Mouse (Mus musculus): Measurements from ENCODE around the gene Pafah2. TPM values are rescaled to one million over a fixed set of nuclear protein-coding genes. Genes with fewer than 3 reads are reported as not detected.
A peak's percentile ranks its signal among the peaks of the same experiment; 100 is the strongest.

Pafah2 gene
- polyA plus RNA-seq, 1 experiment from 2014 or later: 16.8 TPM

DNA sequence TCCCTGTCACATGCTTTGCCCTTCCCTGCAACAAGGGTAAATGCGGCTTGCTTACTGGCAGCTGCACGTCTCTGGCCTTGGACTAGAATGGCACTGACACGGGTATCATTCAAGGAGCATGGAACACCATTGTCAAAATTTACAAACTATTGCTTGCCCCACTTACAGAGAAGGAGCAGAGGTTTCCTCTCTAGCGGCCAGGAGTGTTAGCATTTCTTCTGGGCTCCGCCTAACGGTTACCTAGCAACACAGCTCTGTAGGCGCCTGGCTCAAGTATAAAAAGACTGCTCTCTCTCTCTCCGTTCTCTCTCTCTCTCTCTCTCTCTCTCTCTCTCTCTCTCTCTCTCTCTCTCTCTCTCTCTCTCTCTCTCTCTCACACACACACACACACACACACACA lies 3.5 kb upstream of the Pafah2 start:
- Histone ChIP-seq H3K4me2 (replicated peaks; ENCODE audit: low read depth) (no peak overlapping the region), H3K27ac (replicated peaks) (no peak overlapping the region), H3K4me3 (ENCODE audit: low read depth, low read length) (no peak overlapping the region), H3K9me3 (ENCODE audit: control insufficient read depth, low read length) (no peaks in the 10 kb centered on the region), H3K36me3 (ENCODE audit: control insufficient read depth, insufficient read depth, low read length) (no peaks in the 10 kb centered on the region), H3K27me3 (ENCODE audit: control insufficient read depth, insufficient read depth, low read length) (no peaks in the 10 kb centered on the region), H3K9ac (ENCODE audit: low read length) (no peak overlapping the region), H3K4me1 (replicated peaks; ENCODE audit: control insufficient read depth, insufficient read depth) (no peaks in the 10 kb centered on the region)
- ATAC-seq (ENCODE audit: low FRiP score, low TSS enrichment) (no peak), DNase-seq (ENCODE audit: low spot score) (no peak)
- TF ChIP-seq EP300 (optimal IDR thresholded peaks at IDR 0.05) (no peak), CTCF (IDR thresholded peaks at IDR 0.05; ENCODE audit: low read depth) (no peak)
- WGBS: 9% methylated on average over 8 of the region's 8 CpGs

DNA sequence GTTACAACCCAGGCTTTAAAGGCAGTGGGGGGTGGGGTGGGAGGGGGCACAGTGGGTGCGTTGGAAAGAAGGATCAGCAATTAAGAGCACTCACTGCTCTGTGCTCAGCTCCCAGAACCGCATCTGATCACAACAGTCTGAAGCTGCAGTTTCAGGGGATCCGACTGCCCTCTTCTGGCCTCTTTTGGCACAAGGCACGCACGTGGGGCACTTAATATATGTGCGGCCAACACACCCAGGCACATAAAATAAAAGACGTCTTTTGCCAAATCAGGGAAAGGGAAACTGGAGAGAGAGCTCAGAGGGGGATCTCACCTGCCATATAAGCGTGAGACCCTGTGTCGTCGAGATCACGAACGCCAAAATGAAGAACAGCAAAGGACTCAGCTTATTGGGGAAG lies 3.1 kb upstream of the Pafah2 start:
- H3K27ac ChIP-seq (replicated peaks): no peak overlapping the region
- 20% methylated on average over 12 of the region's 12 CpGs for WGBS
- no peak overlapping the region for H3K4me2 ChIP-seq (replicated peaks; ENCODE audit: low read depth)
- no peaks in the 10 kb centered on the region for H3K27me3 ChIP-seq (ENCODE audit: control insufficient read depth, insufficient read depth, low read length)
- H3K9ac ChIP-seq (ENCODE audit: low read length): no peak overlapping the region
- peak; percentile 46 for DNase-seq (ENCODE audit: low spot score)
- no peak for ATAC-seq (ENCODE audit: low FRiP score, low TSS enrichment)
- H3K9me3 ChIP-seq (ENCODE audit: control insufficient read depth, low read length): no peaks in the 10 kb centered on the region
- no peaks in the 10 kb centered on the region for H3K4me1 ChIP-seq (replicated peaks; ENCODE audit: control insufficient read depth, insufficient read depth)
- no peak overlapping the region for H3K4me3 ChIP-seq (ENCODE audit: low read depth, low read length)
- no peaks in the 10 kb centered on the region for H3K36me3 ChIP-seq (ENCODE audit: control insufficient read depth, insufficient read depth, low read length)
- TF ChIP-seq CTCF (IDR thresholded peaks at IDR 0.05; ENCODE audit: low read depth) (peak; percentile 60), EP300 (optimal IDR thresholded peaks at IDR 0.05) (no peak)

DNA sequence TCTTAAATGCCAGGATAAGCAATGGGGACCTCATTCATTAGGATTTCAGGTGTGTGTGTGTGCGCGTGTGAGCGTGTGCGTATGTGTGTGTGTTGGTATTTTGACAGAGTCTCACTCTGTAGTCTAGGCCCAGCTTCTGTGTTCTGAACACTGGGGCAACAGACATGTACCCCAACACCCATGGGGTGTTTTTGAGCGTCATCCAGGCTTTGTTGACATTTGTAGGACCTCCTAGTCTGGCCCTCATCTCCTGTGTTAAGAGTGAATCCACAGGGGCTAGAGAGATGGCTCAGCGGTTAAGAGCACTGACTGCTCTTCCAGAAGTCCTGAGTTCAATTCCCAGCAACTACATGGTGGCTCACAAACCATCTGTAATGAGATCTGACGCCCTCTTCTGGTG lies 978 bp upstream of the Pafah2 start:
- H3K9ac ChIP-seq (ENCODE audit: low read length): no peak overlapping the region
- TF ChIP-seq EP300 (optimal IDR thresholded peaks at IDR 0.05) (no peak), CTCF (IDR thresholded peaks at IDR 0.05; ENCODE audit: low read depth) (no peak)
- H3K4me2 ChIP-seq (replicated peaks; ENCODE audit: low read depth): no peak overlapping the region
- H3K36me3 ChIP-seq (ENCODE audit: control insufficient read depth, insufficient read depth, low read length): no peaks in the 10 kb centered on the region
- DNase-seq (ENCODE audit: low spot score) (no peak), ATAC-seq (ENCODE audit: low FRiP score, low TSS enrichment) (no peak)
- H3K27ac ChIP-seq (replicated peaks): no peak overlapping the region
- H3K4me1 ChIP-seq (replicated peaks; ENCODE audit: control insufficient read depth, insufficient read depth): no peaks in the 10 kb centered on the region
- H3K4me3 ChIP-seq (ENCODE audit: low read depth, low read length): no peak overlapping the region
- no peaks in the 10 kb centered on the region for H3K27me3 ChIP-seq (ENCODE audit: control insufficient read depth, insufficient read depth, low read length)
- H3K9me3 ChIP-seq (ENCODE audit: control insufficient read depth, low read length): no peaks in the 10 kb centered on the region
- WGBS: 89% methylated on average over 7 of the region's 7 CpGs

DNA sequence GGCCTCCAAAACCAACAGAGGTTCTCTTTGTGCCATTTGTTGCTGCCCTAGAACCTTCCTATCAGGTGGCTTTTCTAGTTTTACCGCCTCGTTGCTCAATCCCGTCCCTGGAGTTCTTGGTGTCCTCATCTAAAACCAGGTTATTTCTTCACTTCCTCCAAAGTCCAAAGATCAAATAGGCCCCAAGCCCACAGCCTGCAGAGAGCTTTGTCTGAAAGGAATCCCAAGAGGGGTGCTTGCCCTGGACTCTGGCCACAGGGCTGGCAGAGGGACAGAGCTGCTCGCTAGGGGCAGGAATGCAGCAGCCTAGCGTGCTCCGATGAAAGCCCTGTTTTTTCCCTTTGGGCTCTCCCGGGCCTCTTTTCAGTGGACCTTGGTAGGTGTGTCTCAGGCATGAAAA lies 1.0 kb downstream of the Pafah2 start:
- 6% methylated on average over 7 of the region's 7 CpGs for WGBS
- peak overlapping the region; percentile 88 for H3K27ac ChIP-seq (replicated peaks)

GRCm38 (mm10) chr4:134397732-134398131 lies 1.6 kb downstream of the Pafah2 start:
- no peak overlapping the region for H3K4me2 ChIP-seq (replicated peaks; ENCODE audit: low read depth)
- no peaks in the 10 kb centered on the region for H3K9me3 ChIP-seq (ENCODE audit: control insufficient read depth, low read length)
- no peak overlapping the region for H3K4me3 ChIP-seq (ENCODE audit: low read depth, low read length)
- H3K27me3 ChIP-seq (ENCODE audit: control insufficient read depth, insufficient read depth, low read length): no peaks in the 10 kb centered on the region
- H3K36me3 ChIP-seq (ENCODE audit: control insufficient read depth, insufficient read depth, low read length): no peaks in the 10 kb centered on the region
- 76% methylated on average over 9 of the region's 9 CpGs for WGBS
- peaks cover 3% of the 10 kb centered on the region; the same call in 1 of the 2 replicates for H3K4me1 ChIP-seq (replicated peaks; ENCODE audit: control insufficient read depth, insufficient read depth)
- ATAC-seq (ENCODE audit: low FRiP score, low TSS enrichment): no peak
- H3K27ac ChIP-seq (replicated peaks): no peak overlapping the region; the same call in 1 of the 2 replicates
- H3K9ac ChIP-seq (ENCODE audit: low read length): no peak overlapping the region
- no peak for TF ChIP-seq EP300 (optimal IDR thresholded peaks at IDR 0.05)
- no peak for TF ChIP-seq CTCF (IDR thresholded peaks at IDR 0.05; ENCODE audit: low read depth)
- no peak for DNase-seq (ENCODE audit: low spot score)

More for the DNA sequence above, 1.0 kb downstream of the Pafah2 start:
- no peaks in the 10 kb centered on the region for H3K27me3 ChIP-seq (ENCODE audit: control insufficient read depth, insufficient read depth, low read length)
- peak; percentile 48 for TF ChIP-seq CTCF (IDR thresholded peaks at IDR 0.05; ENCODE audit: low read depth)
- TF ChIP-seq EP300 (optimal IDR thresholded peaks at IDR 0.05): peak; percentile 34
- no peaks in the 10 kb centered on the region; the same call in 1 of the 2 replicates for H3K4me1 ChIP-seq (replicated peaks; ENCODE audit: control insufficient read depth, insufficient read depth)
- peak overlapping the region; percentile 10; the same call in 1 of the 2 replicates for H3K4me3 ChIP-seq (ENCODE audit: low read depth, low read length)
- H3K9ac ChIP-seq (ENCODE audit: low read length): peak overlapping the region; percentile 50; the same call in 1 of the 2 replicates
- ATAC-seq (ENCODE audit: low FRiP score, low TSS enrichment): peak; percentile 54
- DNase-seq (ENCODE audit: low spot score): peak; percentile 78
- H3K9me3 ChIP-seq (ENCODE audit: control insufficient read depth, low read length): no peaks in the 10 kb centered on the region
- no peaks in the 10 kb centered on the region for H3K36me3 ChIP-seq (ENCODE audit: control insufficient read depth, insufficient read depth, low read length)
- peak overlapping the region; percentile 85 for H3K4me2 ChIP-seq (replicated peaks; ENCODE audit: low read depth)

DNA sequence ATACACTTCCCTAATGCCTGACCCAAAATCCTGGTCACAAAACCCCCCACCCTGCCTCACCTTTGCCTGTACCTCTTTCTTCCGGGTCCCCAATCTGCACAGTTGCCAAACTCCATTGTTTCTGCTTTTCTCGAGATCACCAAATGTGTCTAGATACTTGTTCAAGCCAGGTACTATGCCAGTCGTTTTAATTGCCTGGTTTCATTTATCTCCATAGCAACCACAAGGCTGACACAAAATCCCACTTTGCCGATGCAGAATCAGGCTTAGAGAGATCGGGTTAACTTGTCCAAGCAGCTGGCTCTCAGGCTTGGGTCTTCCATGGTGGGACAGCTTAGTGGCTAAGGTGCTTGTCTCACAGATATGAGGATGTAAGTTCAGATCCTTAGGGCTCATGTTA lies 4.1 kb downstream of the Pafah2 start:
- Histone ChIP-seq H3K9me3 (ENCODE audit: control insufficient read depth, low read length) (no peaks in the 10 kb centered on the region), H3K4me1 (replicated peaks; ENCODE audit: control insufficient read depth, insufficient read depth) (peaks cover 3% of the 10 kb centered on the region; the same call in 1 of the 2 replicates), H3K9ac (ENCODE audit: low read length) (no peak overlapping the region), H3K27me3 (ENCODE audit: control insufficient read depth, insufficient read depth, low read length) (no peaks in the 10 kb centered on the region), H3K4me3 (ENCODE audit: low read depth, low read length) (no peak overlapping the region), H3K36me3 (ENCODE audit: control insufficient read depth, insufficient read depth, low read length) (no peaks in the 10 kb centered on the region; the same call in 1 of the 2 replicates), H3K4me2 (replicated peaks; ENCODE audit: low read depth) (no peak overlapping the region), H3K27ac (replicated peaks) (no peak overlapping the region)
- ATAC-seq (ENCODE audit: low FRiP score, low TSS enrichment) (no peak), DNase-seq (ENCODE audit: low spot score) (no peak)
- 35% methylated on average over 5 of the region's 5 CpGs for WGBS
- TF ChIP-seq CTCF (IDR thresholded peaks at IDR 0.05; ENCODE audit: low read depth): no peak
- TF ChIP-seq EP300 (optimal IDR thresholded peaks at IDR 0.05): no peak

Data from stomach, postnatal 0 days (tissue).